Mouse (Mus musculus) kidney, postnatal 36 days (tissue): ENCODE data around the gene Tmem151a.
A peak's percentile ranks its signal among the peaks of the same experiment; 100 is the strongest.

Experiments used
- DNase-seq, 2 experiments: peaks; one replicate each; pipeline ENCODE4 v3.0.0; 2021 to 2022; ENCODE audit warnings: mixed read lengths in 2 of 2

The Tmem151a gene

DNA sequence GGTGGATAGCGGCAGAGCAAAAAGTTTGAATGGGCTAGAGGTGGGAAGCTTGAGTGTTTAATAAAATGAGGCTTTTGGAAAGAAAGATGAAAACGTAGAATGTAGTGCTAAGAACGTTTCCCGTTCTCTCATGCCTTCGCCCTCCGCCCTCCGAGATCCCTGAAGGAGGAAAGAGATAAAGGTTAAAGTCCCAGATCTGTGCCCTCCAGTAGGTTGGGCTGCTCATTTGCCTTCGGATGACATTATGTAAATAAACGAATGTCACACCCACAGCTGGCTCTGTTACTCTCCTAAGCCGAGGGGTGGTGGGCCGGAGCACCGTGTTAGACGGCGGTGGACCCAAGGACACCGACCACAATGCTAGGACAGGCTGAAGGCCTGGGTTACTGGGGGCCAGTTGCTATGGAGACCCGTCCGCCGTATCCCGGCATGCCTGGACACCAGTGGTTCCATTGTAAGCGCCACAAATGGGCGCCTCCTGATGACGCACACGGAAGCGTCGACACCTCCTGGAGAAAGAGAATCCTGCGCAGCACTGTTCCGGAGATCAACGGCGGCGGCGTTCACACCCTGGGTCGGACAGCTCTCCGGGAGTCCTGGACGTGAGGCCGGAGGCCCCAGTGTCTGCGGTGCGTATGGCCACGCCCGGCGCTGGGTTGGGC, 44.3 kb downstream of the Tmem151a start, which contains the start of gene Brms1:
Brms1 (plus strand) TSS at position 493 of the 662 bp plus-strand sequence.
- DNase-seq = peak; percentile 95 to 96

DNA sequence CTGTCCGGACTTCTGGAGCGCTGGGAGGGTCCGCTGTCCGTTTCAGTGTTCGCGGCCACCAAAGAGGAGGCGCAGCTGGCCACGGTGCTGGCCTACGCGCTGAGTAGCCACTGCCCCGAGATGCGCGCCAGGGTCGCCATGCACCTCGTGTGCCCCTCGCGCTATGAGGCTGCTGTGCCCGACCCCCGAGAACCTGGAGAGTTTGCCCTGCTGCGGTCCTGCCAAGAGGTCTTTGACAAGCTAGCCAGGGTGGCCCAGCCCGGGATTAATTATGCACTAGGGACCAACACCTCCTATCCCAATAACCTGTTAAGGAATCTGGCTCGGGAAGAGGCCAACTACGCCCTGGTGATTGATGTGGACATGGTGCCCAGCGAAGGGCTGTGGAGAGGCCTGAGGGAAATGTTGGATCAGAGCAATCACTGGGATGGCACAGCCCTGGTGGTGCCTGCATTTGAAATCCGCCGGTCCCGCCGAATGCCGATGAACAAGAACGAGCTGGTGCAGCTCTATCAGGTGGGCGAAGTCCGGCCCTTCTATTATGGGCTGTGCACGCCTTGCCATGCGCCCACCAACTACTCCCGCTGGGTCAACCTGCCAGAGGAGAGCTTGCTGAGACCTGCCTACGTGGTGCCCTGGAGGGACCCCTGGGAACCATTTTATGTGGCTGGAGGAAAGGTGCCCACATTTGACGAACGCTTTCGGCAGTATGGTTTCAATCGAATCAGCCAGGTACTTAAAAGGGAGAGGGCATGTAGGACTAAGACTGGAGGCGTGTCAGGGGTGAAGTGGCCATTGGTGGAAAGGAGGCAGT, 45.8 kb downstream of the Tmem151a start:
- peak; percentile 32 to 47 for DNase-seq

DNA sequence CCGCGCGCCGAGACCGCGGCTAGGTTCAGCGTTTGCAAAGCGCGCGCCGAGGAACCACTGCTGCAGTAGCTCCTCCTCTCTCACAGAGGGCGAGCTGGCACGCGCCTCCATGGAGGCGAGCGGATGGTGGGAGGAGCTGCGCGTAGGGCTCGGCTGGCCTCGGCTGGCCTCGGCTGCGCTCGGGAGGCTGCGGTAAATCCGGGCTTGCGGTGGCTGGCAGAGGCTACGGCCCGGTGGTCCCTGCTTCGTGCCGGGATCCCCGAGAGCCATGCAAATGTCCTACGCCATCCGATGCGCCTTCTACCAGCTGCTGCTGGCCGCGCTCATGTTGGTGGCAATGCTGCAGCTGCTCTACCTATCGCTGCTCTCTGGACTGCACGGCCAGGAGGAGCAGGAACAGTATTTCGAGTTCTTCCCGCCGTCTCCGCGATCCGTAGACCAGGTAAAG, 46.6 kb downstream of the Tmem151a start, which contains the start of the genes B4gat1 and AC124502.3:
B4gat1 (plus strand) TSS at position 118 of the 448 bp plus-strand sequence.
AC124502.3 (plus strand) TSS at position 183 of the 448 bp plus-strand sequence.
- DNase-seq = peak; percentile 90 to 94

GRCm38 (mm10) chr19:5037678-5038571, 47.4 kb downstream of the Tmem151a start:
- DNase-seq = peak; percentile 72 to 83

DNA sequence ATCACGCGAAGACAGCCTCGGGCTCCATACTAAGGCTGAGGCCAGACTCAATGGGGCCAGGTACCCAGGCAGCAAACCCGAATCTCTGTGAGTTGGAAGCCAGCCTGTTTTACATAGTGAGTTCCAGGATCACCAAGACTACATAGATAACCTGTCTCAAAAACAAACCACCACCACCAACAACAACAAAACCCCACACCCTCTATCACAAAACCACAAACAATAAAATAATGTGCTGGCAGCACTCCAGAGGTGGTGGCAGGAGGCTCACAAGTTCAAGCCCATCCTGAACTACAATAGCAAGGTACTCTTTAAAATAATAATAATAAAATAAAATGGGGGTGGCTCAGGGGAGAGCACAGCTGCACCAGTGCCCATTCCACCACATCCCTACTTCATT, 48.8 kb downstream of the Tmem151a start:
- no peak for DNase-seq

GRCm38 (mm10) chr19:5032686-5033085, 52.6 kb downstream of the Tmem151a start:
- no peak for DNase-seq

- DNase-seq = no peak
These were observed 59.2 kb downstream of the Tmem151a start for GRCm38 (mm10) chr19:5026111-5026510.

- peak; percentile 95 to 96 for DNase-seq
These were observed 61.5 kb downstream of the Tmem151a start, which contains the start of gene Slc29a2 for GRCm38 (mm10) chr19:5023621-5024479. Slc29a2 (plus strand) TSS chr19:5023860.

DNA sequence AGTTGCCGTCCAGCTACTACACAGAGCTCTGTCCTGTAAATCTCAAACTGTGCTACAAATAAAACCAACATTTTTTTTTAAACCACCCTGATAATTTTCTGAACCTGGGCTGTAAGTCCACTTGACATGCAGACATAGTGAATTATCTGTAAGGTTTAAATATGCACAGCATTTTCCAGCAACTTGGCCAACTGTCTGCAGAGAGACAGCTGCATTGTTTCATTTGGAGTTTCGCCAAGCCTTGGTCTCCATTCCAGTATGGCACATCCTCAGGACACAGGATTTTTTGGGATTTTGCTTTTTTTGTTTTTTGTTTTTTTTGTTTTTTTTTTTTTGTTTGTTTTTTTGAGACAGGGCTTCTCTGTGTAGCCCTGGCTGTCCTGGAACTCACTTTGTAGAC, 63.9 kb downstream of the Tmem151a start:
- no peak for DNase-seq
